Mouse (Mus musculus): ENCODE data around the gene Epc2. TPM values are rescaled to one million over a fixed set of nuclear protein-coding genes. Genes with fewer than 3 reads are reported as not detected.
"Not testable (repeated sequence)": the region's sequence is repeated elsewhere in the genome, so short reads cannot be mapped to it uniquely, and the experiment has no call there.

The Epc2 gene
- polyA plus RNA-seq, 1 experiment from 2014 or later, result 7.1 TPM

DNA sequence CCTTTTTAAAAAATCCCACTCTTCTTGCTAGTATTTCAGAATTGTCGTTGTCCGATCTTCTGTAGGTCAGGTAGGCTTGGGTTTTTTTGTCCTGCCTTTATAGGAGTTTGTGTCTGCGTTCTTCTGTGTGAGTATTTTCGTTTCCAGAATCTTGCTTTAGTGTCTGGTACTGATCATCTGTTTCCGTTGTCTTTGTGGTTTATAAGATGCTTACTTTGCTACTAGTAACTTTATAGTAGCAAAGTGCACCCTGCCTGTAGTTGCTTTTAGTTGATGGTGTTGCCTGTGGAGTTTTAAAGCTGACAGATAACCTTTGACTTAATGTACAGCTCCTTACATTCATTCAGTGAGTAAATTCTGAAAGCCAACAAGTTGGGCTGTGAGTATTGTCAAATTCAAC lies 32.1 kb downstream of the Epc2 start:
- H3K36me3 ChIP-seq, result no peaks in the 10 kb centered on the region

DNA sequence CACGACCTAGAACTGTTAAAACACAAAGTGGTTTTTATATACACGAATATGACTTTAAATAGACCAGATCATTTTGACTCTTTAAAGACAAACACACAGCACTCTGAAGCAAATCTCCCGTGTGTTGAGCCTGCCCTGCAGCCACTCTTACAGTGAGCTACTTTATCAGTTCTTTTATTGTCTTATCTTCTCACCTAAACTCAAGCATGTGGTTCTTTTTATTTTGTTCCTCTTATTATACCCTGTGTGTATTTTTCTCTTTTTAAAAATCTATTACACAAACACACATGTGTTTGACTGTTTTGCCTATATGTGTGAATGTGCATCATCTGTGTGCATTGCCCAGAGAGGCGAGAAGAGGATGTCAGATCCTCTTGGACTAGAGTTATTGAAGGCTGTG lies 50.1 kb downstream of the Epc2 start:
- 72% methylated on average over 4 of the region's 4 CpGs for WGBS
- H3K4me3 ChIP-seq, result no peak overlapping the region
- H3K9me3 ChIP-seq, result no peaks in the 10 kb centered on the region
- no peak overlapping the region for H3K27ac ChIP-seq
- ATAC-seq (ENCODE audit: low FRiP score, low read depth), result no peak
- H3K36me3 ChIP-seq, result no peaks in the 10 kb centered on the region
- no peaks in the 10 kb centered on the region for H3K4me1 ChIP-seq
- no peak overlapping the region for H3K4me2 ChIP-seq (replicated peaks)
- H3K9ac ChIP-seq, result no peak overlapping the region
- no peaks in the 10 kb centered on the region for H3K27me3 ChIP-seq

More for the DNA sequence above, 32.1 kb downstream of the Epc2 start:
- Histone ChIP-seq H3K9ac (no peak overlapping the region), H3K4me2 (replicated peaks) (no peak overlapping the region), H3K27ac (no peak overlapping the region), H3K9me3 (no peaks in the 10 kb centered on the region), H3K4me3 (no peak overlapping the region), H3K27me3 (no peaks in the 10 kb centered on the region), H3K4me1 (no peaks in the 10 kb centered on the region)
- ATAC-seq (ENCODE audit: low FRiP score, low read depth), result no peak
- WGBS, result 92% methylated on average over 5 of the region's 5 CpGs

- Histone ChIP-seq H3K36me3 (no peaks in the 10 kb centered on the region), H3K27ac (no peak overlapping the region), H3K9ac (no peak overlapping the region), H3K4me3 (no peak overlapping the region), H3K4me1 (no peaks in the 10 kb centered on the region), H3K27me3 (no peaks in the 10 kb centered on the region), H3K4me2 (replicated peaks) (no peak overlapping the region), H3K9me3 (no peaks in the 10 kb centered on the region)
- no peak for ATAC-seq (ENCODE audit: low FRiP score, low read depth)
- 45% methylated on average over 3 of the region's 3 CpGs for WGBS
Measured at GRCm38 (mm10) chr2:49503596-49503995, 52.3 kb downstream of the Epc2 start.

- H3K36me3 ChIP-seq; H3K4me3 ChIP-seq; H3K27ac ChIP-seq; H3K9ac ChIP-seq; H3K4me2 ChIP-seq (replicated peaks); H3K9me3 ChIP-seq; ATAC-seq (ENCODE audit: low FRiP score, low read depth); H3K4me1 ChIP-seq; H3K27me3 ChIP-seq: not testable (repeated sequence)
- 82% methylated on average over 1 of the region's 1 CpGs for WGBS
Measured at GRCm38 (mm10) chr2:49505151-49505550, 53.9 kb downstream of the Epc2 start.

DNA sequence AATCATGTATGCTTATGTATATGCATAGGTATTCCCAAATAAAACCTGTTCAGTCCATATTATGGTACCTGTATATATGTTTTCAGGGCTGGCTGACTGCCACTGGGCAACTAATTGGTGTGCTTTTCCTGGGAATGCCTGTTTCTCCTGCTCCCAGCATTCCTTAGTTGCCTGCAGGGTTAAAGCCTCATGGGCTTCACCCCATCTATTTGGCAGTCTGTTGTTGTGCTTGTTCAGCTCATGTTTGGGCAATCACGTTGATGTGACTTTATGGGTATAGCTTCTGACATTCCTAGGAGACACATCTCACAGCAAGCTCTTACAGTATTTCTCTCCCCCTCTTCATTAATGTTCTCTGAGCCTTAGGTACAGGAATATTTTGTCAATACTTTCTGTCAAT lies 59.5 kb downstream of the Epc2 start:
- Histone ChIP-seq H3K4me3 (no peak overlapping the region), H3K27ac (no peak overlapping the region), H3K9me3 (no peaks in the 10 kb centered on the region), H3K4me2 (replicated peaks) (no peak overlapping the region), H3K27me3 (no peaks in the 10 kb centered on the region), H3K4me1 (peaks cover 15% of the 10 kb centered on the region), H3K36me3 (no peaks in the 10 kb centered on the region), H3K9ac (no peak overlapping the region)
- no peak for ATAC-seq (ENCODE audit: low FRiP score, low read depth)
- WGBS, result 34% methylated on average over 1 of the region's 1 CpGs

DNA sequence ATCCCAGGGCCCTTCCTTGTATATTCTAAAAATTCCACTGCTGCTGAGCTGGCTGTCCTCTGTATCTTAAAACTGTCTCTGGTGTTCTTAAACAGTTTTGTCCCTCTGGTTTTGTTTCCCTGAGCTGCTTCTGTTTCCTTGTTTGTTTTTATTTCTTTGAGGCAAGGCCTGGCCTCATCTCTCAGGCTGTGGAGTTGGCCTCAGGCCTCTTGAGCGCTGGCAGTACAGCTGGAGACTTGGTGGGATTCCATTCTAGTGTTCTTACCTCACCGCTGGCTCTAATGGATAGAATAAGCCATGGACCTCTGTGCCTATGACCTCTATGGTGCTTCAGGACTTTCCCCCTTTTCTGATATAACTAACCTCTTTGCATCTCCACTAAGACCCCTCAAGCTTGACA lies 64.7 kb downstream of the Epc2 start:
- Histone ChIP-seq H3K27me3 (no peaks in the 10 kb centered on the region), H3K4me2 (replicated peaks) (no peak overlapping the region), H3K9ac (no peak overlapping the region), H3K4me3 (no peak overlapping the region), H3K4me1 (peaks cover under 1% of the 10 kb centered on the region; the same call in 1 of the 2 replicates), H3K9me3 (no peaks in the 10 kb centered on the region), H3K27ac (no peak overlapping the region), H3K36me3 (no peaks in the 10 kb centered on the region)
- ATAC-seq (ENCODE audit: low FRiP score, low read depth), result no peak
- 53% methylated on average over 2 of the region's 2 CpGs for WGBS

DNA sequence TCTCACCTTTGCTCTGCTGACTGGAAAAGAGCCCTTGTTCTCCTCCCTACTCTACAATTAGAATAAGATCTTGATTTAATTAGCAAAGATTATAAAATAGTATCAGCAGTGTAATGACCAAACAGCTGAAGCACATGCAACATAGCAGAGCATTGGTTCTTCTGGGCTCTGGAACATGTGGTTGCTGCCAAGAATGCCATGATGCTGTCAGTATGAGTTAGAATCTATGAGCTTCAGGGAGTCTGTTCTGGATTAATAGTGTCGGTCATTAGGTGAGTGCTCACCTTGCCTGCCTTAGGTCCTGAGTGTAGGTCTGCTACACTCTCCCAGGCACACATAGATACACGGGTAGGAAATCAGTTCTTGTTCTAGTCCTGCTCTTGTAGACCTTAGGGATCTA lies 69.1 kb downstream of the Epc2 start:
- peaks cover 10% of the 10 kb centered on the region for H3K36me3 ChIP-seq
- 65% methylated on average over 2 of the region's 2 CpGs for WGBS
- no peak overlapping the region for H3K4me3 ChIP-seq
- no peak for ATAC-seq (ENCODE audit: low FRiP score, low read depth)
- H3K27ac ChIP-seq, result no peak overlapping the region
- H3K4me1 ChIP-seq, result no peaks in the 10 kb centered on the region
- no peaks in the 10 kb centered on the region for H3K27me3 ChIP-seq
- H3K9me3 ChIP-seq, result no peaks in the 10 kb centered on the region
- H3K4me2 ChIP-seq (replicated peaks), result no peak overlapping the region
- H3K9ac ChIP-seq, result no peak overlapping the region

DNA sequence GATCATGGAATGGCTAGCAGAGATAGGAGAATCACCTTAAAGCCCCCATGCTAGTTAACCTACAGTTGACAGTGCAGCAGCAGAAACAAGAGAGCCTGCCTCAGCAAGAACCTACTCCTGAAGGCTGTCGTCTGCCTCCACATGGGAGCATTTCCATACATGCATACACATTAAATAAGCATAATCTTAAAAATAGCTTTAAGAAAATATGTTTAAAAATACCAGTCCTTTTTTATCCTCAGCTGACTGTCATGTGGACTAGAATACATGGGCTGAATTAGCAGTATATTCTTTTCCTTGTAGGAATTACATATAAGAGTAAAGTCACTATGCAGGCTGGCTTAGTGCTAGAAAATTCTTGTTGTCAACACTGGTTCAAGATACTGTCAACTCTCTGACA lies 69.7 kb downstream of the Epc2 start:
- no peak for ATAC-seq (ENCODE audit: low FRiP score, low read depth)
- Histone ChIP-seq H3K27ac (no peak overlapping the region), H3K36me3 (peaks cover 10% of the 10 kb centered on the region), H3K9me3 (no peaks in the 10 kb centered on the region), H3K4me3 (no peak overlapping the region), H3K27me3 (no peaks in the 10 kb centered on the region), H3K4me1 (no peaks in the 10 kb centered on the region), H3K4me2 (replicated peaks) (no peak overlapping the region), H3K9ac (no peak overlapping the region)
- 82% methylated on average over 1 of the region's 1 CpGs for WGBS

DNA sequence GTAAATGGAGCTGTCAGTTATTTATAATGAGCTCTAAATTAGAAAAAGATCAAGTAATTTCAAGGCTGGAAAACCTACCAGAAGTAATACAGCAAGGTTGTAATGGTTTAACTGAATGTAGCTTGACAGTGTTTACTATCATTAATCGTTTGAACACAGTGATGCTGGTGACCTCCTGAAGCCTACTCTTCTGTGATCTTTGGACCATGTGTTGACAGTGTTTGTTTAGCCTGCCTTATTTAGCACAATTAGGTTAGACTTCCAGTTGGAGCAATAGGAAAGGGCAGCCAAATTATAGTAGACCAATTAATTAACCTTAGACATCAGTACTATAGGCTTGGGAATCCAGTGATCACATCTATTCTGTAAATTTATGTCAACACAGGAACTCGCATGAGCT lies 70.3 kb downstream of the Epc2 start:
- Histone ChIP-seq H3K27ac (no peak overlapping the region), H3K4me3 (no peak overlapping the region)

GRCm38 (mm10) chr2:49522578-49522977 lies 71.3 kb downstream of the Epc2 start:
- no peaks in the 10 kb centered on the region for H3K9me3 ChIP-seq
- H3K9ac ChIP-seq, result no peak overlapping the region
- WGBS, result 93% methylated on average over 4 of the region's 4 CpGs
- peaks cover 10% of the 10 kb centered on the region for H3K36me3 ChIP-seq
- no peak for ATAC-seq (ENCODE audit: low FRiP score, low read depth)
- no peak overlapping the region for H3K4me2 ChIP-seq (replicated peaks)
- no peaks in the 10 kb centered on the region for H3K4me1 ChIP-seq
- H3K27ac ChIP-seq, result no peak overlapping the region
- no peak overlapping the region for H3K4me3 ChIP-seq
- H3K27me3 ChIP-seq, result no peaks in the 10 kb centered on the region

More for the DNA sequence above, 70.3 kb downstream of the Epc2 start:
- no peak for ATAC-seq (ENCODE audit: low FRiP score, low read depth)
- no peaks in the 10 kb centered on the region for H3K27me3 ChIP-seq
- no peaks in the 10 kb centered on the region for H3K9me3 ChIP-seq
- H3K9ac ChIP-seq, result no peak overlapping the region
- H3K4me1 ChIP-seq, result no peaks in the 10 kb centered on the region
- peaks cover 10% of the 10 kb centered on the region for H3K36me3 ChIP-seq
- H3K4me2 ChIP-seq (replicated peaks), result no peak overlapping the region
- WGBS, result 69% methylated on average over 2 of the region's 2 CpGs

DNA sequence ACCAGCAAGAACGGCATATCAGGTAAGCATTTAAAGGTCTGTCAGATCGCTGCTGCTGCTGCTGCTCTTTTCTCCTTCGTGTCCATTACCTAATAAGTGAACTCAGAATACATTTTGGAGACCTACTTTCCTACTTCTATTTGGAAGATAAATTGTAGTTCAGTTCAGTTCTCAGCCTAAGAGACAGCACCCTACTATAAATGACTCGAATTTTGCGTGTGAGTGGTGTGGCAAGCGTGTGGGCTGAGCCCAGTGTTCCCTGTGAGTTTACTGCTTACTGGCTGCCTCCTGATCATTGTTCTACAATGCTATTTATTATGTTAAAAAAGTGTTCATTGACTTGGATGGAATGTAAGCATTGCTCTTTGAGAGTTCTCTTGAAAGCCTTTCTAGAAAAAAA lies 85.9 kb downstream of the Epc2 start:
- Histone ChIP-seq H3K9ac (no peak overlapping the region), H3K27me3 (no peaks in the 10 kb centered on the region), H3K4me3 (no peak overlapping the region), H3K27ac (no peak overlapping the region), H3K36me3 (peaks cover 21% of the 10 kb centered on the region), H3K4me2 (replicated peaks) (no peak overlapping the region), H3K9me3 (no peaks in the 10 kb centered on the region), H3K4me1 (peaks cover 10% of the 10 kb centered on the region)
- 95% methylated on average over 6 of the region's 6 CpGs for WGBS
- ATAC-seq (ENCODE audit: low FRiP score, low read depth), result no peak

GRCm38 (mm10) chr2:49538056-49538455 lies 86.8 kb downstream of the Epc2 start:
- Histone ChIP-seq H3K27ac (no peak overlapping the region), H3K4me2 (replicated peaks) (no peak overlapping the region), H3K36me3 (peaks cover 28% of the 10 kb centered on the region), H3K4me3 (no peak overlapping the region), H3K4me1 (peaks cover 9% of the 10 kb centered on the region), H3K27me3 (no peaks in the 10 kb centered on the region), H3K9me3 (no peaks in the 10 kb centered on the region), H3K9ac (no peak overlapping the region)
- ATAC-seq (ENCODE audit: low FRiP score, low read depth), result no peak
- 83% methylated on average over 2 of the region's 2 CpGs for WGBS

- no peak overlapping the region for H3K27ac ChIP-seq
- H3K4me1 ChIP-seq, result no peaks in the 10 kb centered on the region
- ATAC-seq (ENCODE audit: low FRiP score, low read depth), result no peak
- H3K4me3 ChIP-seq, result no peak overlapping the region
- H3K36me3 ChIP-seq, result peaks cover 28% of the 10 kb centered on the region
- no peaks in the 10 kb centered on the region for H3K27me3 ChIP-seq
- no peaks in the 10 kb centered on the region for H3K9me3 ChIP-seq
- 83% methylated on average over 2 of the region's 2 CpGs for WGBS
- no peak overlapping the region for H3K4me2 ChIP-seq (replicated peaks)
- H3K9ac ChIP-seq, result no peak overlapping the region
Measured at GRCm38 (mm10) chr2:49539745-49540144, 88.5 kb downstream of the Epc2 start.

Data from limb, embryonic 13.5 days (tissue).